Mouse (Mus musculus): Measurements from ENCODE around the gene Rnf157.

DNA sequence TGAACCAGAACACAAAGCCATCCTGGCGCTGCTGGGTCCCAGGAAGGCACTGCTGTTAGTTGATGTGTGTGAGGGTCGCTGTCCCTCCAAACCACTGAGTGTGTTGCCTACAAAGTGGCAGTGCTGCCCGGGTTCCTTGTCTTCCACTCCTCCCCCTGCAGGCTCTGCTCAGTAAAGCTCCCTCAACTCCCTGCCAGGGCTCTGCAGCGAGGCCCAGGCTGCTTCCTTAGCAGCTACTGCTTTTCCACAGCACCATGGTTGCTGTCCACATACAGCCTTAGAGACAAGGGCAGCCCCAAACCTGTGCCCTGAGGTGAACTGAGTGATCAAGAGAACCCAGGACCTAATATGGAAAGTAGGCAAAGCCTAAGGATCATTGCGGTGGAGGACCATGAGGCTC is 125.5 kb downstream of the Rnf157 start:
- TF ChIP-seq CTCF (IDR thresholded peaks at IDR 0.05; ENCODE audit: insufficient read depth, low read length) (no peak), POLR2A (IDR thresholded peaks at IDR 0.05; ENCODE audit: borderline replicate concordance, extremely low read depth, low read depth, low read length) (no peak)

All from lung, adult 2 months (tissue).